Mouse (Mus musculus): ENCODE results near the gene Krt77.

Gene Krt77

DNA sequence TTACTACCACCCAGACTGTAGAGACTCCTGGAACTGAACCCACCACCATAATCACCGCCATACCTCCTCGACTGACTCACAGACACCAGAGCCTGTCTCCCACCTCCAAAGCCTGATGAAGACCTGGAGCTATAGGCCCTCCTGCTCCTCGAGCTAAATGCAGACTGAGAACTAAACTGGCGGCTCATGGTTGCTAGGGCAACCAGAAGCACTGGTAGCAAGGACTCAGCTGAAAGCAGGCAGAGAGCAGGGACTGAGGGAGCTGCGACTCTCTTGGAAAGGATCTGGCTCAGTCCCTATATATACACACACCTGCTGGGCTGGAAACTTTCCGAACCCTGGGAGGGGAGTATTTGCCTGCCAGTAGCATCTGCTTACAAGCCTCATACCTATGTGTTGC is at the start of gene Krt77:
Krt77 (minus strand) TSS at position 275 of the 400 bp plus-strand sequence.
- no peak for DNase-seq (ENCODE audit: low spot score)

DNA sequence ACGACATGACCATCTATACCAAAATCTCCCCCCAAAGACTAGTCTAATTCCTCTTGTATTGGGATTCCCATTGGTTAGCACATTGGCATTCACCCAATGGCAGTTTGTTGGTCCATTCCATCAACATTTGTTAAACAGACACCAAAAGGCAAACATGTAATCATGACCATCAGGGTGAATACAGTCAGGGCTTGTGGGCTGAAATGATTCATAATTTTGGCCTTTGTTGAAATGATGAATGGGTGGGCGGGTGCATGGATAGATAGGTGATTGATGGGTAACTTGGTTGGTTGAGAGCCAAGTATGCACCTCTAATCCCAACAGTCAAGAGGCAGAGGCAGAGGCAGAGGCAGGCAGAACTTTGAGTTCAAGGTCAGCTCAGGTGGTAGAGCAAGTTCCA is 46.6 kb upstream of the Krt77 start:
- no peak for DNase-seq (ENCODE audit: low spot score)

DNA sequence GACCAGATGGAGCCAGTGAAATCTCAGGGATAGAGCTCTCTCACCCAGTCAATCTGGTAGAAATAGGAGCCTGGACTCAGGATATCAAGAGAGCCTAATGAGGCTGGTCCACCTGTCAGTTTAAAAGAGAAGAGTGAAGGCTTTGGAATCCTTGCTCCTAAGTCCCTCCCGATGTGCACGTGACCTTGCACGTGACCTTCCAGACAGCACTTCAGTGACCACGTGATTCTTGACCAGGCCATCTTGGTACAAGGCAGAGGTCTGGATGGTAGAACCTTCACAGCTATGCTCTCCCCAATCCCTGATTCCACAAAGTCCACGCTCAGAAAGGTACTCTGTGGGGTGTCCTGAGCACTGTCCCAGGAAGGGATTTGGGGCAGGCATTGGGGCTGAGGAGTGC is 35.3 kb upstream of the Krt77 start:
- no peak for DNase-seq (ENCODE audit: low spot score)

DNA sequence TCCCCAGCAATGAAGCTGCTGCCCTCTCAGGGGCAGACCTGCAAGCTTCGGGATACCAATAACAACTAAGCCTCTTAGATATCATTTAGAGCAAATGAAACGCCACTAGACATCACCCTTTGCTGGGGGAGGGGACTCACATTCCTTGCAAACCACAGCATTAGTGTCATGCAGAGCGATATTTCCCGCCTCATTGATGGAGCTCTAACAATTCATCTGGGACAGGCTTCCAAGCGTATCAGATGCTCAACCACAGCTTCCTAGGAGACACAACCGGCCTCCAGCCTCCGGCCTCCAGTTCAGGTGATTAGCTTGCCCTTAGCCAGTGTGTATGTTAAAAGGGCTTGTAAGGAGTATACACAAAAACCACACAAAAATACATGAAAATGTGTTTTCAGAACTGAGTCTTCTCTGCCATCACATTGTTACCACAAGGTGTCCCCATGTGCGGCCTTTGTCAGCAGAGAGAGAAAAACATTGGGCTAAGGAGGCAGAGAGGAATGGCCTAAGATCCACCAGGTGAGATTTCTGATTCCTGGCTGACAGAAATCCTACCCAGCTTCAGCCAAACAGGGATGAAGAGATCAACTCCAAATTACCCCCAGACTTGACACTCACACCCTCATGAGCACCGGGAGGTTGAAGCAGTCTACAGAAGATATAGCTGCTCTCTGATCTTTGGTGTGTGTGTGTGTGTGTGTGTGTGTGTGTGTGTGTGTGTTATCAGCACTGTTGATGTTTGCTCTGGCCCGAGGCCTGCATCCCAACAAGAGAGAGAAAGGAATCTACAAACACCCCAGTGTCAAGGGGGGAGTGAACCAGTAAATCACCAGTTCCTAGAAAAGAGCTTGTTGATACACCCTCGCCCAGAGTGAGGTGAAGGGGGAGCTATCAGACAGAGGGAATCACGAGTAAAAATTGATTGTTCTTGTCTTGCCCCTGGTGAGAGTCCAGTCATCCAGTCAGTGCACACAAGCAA is 33.0 kb upstream of the Krt77 start:
- no peak for DNase-seq (ENCODE audit: low spot score)

DNA sequence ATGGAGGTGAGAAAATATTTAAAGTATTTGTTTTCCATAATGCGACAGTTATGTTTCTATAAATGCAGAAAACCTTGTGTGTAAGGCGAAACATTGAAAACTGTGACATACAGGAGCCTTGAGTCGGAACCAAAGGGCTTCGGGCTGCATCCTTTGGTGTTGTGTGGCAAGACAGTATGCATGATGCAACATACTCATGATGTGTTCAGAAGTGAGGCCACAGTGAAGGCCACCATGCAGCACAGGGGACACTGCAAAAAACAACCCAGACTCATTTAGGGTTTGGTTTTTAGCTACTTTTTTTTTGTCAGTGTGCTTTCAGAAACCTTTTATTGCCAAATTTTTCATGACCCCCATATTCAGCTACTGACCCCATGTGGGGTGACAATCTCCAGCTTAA is 25.7 kb upstream of the Krt77 start:
- DNase-seq (ENCODE audit: low spot score), result no peak

DNA sequence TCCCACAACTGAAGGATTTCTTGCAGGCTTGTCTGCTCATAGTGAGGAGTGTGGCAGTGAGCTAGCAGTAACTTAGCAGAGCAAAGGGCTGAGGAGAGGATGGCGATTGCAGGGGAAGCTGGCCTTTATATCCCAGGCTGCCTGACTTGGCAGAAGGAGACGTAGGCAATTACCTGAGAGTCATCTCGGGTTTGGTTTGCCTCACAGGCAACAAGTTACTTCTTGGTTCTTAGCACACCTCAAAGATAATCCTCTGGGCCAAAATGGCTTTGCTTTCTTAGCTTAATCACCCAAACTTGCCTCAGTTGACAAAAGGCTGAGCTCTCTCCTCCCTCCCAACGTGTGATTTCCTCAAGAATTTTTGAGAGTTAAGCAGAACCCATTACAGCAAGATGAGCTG is 23.3 kb upstream of the Krt77 start, which contains the start of gene Krt76:
Krt76 (minus strand) TSS at position 101 of the 400 bp plus-strand sequence.
- no peak for DNase-seq (ENCODE audit: low spot score)

DNA sequence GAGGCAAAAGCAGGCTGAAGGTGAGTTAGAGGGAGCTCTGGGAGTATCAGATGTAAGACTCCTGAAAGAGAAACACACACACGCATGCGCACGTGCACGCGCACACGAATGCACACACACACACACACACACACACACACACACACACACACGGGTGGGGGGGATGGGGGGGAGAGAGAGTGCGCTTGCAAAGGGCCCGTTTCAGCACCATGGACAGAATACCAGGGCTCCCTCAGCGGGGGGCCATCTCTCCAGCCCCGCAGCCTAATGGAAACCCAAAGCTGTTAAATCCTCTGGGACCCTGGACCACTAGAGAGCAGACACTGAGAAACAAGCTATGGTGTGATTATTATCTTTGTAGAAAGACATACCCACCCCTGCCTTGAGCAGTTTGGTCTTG is 10.3 kb upstream of the Krt77 start:
- no peak for DNase-seq (ENCODE audit: low spot score)

DNA sequence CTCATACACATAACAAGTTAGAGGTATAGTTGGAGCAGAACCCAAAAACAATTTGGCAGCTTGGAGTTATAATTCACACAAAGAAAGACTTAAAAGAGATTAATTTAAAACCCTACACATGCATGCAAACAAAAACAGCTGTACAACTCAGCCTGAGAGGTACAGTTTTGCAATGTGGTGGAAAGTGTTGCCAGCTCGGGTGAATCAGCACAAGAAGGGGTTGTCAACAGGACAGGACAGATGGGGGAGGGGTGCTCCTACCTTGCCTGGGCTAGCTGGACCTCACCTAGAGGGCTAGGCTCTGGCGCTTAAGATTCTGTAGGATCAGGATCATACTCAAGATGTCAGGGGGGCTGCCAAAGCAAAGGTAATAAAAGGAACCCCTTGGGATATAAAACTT is 8.5 kb upstream of the Krt77 start:
- DNase-seq (ENCODE audit: low spot score), result no peak

DNA sequence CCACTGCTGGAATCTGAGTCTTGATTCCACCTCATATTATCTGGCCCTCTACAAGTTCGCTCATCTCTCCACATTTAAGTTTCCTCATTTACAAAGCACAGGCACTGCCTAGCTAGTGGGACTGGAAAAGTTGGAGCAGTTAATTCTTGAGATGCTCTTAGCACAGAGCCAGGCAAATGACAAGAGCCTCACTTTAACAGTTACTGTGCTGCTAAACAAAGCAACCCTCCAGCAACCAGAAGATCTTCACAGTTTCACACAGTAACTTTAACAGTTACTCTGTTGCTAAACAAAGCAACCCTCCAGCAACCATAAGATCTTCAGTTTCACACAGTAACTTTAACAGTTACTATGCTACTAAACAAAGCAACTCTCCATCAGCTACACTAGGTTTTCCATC is 4.9 kb upstream of the Krt77 start:
- DNase-seq (ENCODE audit: low spot score), result no peak

DNA sequence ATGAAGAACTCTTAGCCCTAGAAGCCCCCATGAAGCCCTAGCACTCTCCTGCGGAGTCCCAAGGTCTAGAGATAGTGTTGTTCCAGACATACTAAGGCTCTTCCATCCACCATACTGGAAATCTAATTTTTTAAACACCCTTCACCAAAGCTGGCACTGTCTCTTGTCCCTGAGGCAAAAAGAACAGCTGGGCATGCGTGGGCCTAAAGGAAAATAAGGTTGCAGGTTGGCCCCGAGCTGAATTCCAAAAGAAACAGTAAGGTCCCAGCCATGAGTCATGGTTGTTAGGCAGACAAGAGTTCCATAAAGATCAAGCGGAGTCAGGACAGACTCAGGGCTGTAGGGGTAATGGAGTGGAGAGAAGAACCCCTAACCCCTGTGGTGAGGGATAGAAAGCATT is 3.7 kb upstream of the Krt77 start:
- DNase-seq (ENCODE audit: low spot score), result no peak

DNA sequence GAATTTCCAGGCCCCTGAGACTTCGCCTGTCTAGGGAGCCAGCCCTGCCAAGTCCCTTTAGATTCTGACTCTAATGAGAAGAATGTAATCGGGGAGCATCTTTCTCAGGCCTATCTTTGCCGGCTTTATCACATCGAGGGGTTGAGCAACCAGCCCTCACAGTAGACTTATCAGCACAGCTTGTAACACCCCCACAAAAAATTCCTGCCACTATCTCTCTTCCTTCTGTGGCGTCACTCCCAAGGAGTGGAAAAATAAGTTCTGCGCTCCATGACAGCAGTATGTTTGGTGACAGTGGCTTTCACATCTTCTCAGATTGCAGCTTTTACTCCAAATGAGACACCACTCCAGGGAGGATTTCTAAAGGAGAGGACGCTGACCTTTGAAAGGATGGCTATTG is 2.8 kb downstream of the Krt77 start:
- no peak for DNase-seq (ENCODE audit: low spot score)

DNA sequence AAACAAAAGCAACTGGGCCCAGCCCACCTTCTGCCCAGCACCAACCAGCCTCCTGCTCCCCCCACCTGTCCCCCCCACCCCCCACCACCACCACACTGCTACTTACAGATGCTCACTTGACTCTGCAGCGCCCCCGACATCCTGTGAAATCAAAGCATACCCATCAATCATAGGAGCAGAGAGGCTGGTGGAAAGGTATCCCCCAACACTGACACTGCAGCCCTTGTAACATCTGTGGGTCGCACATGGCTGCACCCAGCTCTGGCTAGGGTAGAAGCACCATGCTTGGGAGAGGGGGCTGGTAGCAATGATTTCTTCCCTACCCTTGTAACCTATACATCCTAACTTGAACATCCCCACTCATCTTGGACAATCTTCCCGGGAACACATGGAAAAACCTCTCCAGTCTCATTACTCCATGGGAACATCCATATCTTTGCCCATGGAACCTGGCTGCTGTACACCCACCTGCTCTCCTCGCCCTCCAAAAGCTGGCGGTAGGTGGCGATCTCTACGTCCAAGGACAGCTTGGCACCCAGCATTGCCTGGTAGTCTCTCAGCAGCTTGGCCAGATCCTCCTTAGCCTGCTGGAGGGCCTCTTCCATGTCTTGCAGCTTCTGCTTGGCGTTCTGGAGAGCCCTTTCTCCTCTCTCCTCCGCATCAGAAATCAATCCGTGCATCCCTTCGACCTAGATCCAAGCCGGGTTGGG is 8.9 kb downstream of the Krt77 start:
- DNase-seq (ENCODE audit: low spot score), result no peak

DNA sequence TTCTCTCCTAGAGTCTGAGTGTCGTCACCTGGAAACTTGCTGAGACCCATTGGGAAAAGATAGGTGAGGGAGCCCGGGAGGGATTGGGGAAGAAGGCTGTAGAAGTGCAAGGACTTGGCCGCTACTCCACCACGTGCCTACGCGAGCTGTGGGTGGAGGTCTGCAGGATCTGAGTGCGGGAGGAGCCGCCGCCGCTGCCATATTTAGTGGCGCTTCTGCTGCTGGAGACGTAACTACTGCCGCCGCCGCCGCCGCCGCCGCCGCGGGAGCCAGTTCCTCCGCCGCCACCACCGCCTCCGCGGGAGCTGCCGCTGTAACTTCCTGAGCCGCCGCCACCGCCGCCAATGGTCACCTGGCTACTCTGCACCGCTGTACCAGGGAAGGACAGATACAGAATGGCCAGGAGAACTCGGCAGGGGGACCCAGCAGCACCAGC is 9.8 kb downstream of the Krt77 start:
- no peak for DNase-seq (ENCODE audit: low spot score)

DNA sequence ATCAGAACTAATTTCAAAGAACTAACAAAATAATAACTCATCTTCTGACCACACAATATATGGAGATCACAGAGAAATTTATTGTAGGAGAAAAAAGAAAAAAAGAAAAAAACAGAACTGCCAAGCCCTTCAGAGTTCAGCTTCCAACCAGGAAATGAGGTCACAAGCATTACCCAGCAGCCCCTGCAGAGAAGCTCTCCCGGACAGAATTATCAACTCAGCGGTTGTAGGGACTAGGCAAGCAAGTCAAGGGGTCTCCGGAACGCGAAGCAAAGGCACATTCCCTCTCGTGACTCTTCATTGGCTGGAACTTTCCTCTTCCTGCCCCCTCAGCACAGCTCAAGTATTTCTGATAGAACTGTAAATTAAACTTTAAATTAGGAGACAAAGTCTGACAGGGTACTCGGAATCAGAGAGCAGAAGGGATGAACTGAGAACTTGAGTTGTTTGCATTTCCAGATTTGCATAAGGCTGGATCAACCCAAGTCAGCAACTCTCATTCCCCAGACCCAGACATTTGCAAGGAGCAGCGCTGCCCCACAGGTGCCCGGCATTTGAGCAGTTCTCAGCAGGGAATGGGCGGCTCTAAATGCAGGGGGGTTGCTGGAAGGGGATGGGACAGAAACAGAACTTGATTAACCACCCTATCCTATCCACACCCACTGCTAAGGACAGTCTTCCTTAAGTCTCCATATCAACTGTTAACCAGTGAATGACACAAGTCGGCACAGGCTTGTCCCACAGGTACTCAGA is 10.7 kb downstream of the Krt77 start:
- DNase-seq (ENCODE audit: low spot score), result no peak

DNA sequence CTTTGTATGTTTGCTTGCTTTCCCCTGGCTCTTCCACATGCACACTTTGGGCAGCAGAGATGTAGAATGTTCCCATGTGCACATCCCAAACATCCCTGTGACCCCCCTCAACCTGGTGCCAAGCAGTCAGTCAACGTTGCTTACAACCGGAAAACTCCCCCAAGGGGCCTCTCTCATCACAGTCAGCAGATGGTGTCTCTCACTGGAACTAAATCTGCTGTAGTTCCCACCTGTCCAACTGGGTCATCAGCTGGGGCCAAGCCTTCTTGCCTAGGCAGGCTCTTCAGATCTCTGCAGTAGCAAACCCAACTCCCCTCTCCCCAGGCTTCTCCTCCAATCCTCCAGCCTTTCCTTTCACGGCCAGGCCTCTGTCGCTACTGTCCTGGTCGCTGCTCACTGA is 12.8 kb downstream of the Krt77 start:
- no peak for DNase-seq (ENCODE audit: low spot score)

DNA sequence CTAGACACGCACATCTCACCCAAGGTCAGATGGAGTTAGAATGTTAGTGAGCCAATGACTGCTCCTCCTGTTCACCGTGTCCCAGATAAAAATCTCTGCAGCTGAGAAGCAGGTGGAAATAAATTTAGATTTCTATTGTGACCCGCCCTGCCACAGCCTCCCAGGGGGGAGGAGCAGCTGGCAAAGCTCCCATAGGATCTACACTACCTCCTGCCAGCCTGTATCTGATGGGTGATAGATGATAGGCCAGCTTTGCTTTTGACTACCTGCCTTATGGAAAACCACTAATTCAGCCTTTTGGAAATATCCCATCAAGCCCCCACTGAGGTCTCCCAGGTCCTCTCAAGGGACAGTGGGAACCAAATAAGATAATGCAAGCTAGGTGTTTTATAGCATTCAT is 13.8 kb downstream of the Krt77 start:
- no peak for DNase-seq (ENCODE audit: low spot score)

DNA sequence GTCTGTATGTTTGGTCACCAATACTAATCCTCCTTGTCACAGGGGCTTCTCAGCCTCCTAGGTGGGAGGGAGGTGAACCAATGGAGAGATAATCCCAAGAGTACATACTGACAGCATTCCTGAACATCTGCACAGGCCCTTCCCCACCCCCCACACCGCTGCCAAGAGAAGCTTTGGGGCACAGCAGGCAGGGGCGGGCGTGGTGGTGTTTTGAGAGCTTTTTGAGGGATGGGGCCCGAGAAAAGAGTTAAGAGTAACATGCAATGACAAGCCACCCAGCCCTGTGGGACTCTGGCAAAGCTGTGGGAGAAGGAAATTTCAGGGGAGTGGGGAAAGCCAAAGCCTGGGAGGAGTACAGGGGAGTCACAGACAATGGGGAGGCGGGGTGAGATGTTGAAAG is 15.2 kb downstream of the Krt77 start:
- no peak for DNase-seq (ENCODE audit: low spot score)

DNA sequence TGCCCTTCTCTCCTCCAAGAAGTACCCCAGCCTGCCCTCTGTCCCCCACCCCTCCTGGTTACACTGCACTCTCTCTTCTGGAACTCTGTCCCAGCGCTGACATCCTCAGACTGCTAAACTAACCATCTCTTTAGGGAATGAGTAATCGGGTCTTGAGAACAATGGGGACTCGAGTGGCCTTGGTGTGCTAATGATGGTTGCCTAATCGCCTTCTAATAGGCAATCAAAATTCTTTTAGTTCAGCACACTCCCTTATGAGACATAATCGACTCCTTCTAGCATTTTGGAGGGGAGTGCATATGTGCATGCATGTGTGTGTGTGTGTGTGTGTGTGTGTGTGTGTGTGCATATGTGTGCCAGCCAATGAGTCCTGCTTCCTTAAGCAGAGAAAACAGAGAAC is 16.9 kb downstream of the Krt77 start:
- no peak for DNase-seq (ENCODE audit: low spot score)

DNA sequence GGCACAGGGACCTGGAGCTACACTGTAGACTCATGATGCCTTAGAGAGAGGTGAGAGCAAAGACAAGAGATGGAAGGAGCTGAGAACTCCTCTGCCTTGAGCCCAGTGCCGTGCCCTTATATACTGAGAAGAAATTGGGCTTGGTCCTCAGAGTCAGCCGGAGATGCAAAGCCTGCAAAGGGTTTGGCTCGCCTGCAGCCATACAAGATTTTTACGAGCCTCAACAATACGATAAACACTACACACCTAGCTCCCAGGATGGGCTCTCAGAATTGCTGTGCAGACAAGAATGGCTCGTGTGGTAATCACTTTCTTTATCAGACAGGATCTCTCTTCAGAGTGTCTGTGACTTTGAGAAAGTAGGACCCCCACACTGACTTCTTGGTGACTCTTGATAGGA is 18.8 kb downstream of the Krt77 start, which contains the start of gene Krt1:
Krt1 (minus strand) TSS at position 101 of the 400 bp plus-strand sequence.
- no peak for DNase-seq (ENCODE audit: low spot score)

DNA sequence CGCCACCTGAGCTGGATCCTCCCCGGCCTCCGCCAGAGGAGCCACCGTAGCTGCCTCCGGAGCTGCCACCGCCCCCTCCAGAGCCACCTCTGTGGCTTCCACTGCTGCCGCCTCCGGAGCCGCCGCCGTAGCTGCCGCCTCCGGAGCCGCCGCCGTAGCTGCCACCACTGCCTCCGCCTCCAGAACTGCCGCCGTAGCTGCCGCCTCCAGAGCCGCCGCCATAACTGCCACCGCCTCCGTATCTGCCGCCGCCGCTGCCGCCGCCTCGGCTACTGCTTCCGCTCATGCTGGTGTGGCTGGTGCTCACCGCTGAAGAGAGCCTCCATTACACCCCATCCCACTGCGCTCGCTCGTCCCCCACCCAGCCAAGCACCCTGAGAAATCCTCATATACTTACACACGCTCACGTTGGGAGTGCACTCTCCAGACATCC is 23.5 kb downstream of the Krt77 start:
- no peak for DNase-seq (ENCODE audit: low spot score)

DNA sequence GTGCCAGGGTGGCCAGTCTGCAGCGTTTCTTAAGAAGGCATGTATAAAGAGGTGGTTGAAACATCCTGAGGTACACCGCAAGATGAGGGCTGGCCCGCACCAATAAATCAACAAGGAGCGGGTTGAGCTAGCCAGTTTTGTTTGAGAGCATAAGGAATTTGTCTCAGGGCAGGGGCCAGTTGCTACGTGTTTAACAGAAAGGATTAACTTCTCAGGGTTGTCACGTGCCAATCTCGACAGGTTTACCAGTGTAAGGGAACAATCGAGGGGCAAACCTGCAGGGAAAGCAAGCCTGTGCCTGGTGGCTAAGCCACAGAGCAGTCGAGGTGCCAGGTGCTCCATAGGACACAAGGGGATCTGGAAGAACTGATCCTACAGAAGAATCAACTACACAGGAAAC is 26.3 kb downstream of the Krt77 start:
- no peak for DNase-seq (ENCODE audit: low spot score)

DNA sequence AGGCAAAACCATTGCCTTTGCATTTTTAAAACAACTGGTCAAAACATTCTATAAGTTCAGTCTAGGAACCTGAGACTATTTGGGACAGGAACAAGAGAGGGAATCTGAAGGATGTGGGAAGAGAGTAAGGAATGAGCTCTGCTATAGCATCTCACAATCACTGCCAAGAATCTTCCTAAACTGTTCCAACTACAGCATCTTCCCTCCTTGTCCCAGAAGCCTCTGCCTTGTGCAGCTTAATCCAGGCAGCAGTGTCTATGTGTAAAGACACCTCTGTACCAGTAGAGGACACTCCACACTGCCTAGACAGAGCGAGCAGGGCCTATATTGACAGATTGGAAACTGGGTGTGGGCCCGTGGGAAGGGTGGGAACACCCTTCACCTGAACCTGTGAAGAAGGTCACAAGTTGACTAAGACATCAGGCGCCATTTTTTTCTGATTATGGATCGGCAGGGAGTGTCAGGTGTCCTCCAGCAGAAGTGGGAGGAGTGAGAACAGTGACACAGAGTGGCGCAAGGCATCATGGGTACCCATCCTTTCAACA is 34.6 kb downstream of the Krt77 start:
- no peak for DNase-seq (ENCODE audit: low spot score)
